In the genomic region with DNA sequence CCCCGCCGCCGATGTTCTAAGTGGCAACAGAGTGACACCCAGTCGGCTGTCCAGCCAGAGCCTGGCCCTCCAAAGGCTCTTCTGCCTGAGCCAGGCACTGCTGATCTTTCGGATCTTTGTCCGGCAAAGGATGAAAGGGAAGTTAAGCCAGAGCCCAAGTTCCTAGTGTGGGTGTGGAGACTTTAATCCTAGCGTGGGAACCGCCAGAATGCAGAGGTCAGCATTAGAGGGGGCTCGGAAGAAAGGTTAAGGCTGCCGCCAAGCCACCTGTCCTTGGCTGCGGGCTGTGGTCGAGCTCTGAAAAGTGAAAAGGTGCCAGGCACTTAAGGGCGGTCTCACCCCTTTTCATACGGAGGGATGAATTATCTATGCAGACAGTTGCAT, we compare ENCODE assay signal across 8 mouse cellular contexts. TPM values are rescaled to one million over a fixed set of nuclear protein-coding genes. Genes with fewer than 3 reads are reported as not detected.
A peak's percentile ranks its signal among the peaks of the same experiment; 100 is the strongest.
DNase-seq lines count a peak whose midpoint lies in the region; ATAC-seq and TF ChIP-seq lines count a peak whose summit lies in the region.

No protein-coding gene starts in this region.

- intact Hi-C loops in left cerebral cortex, postnatal 4 days (cut with DNase I) = no loop called here
- intact Hi-C loops in gastrocnemius, postnatal 36 days (cut with DNase I) = no loop called here

- peak overlapping the region; percentile 80 for H3K4me3 ChIP-seq in cortical plate, adult 2 months (ENCODE audit: insufficient read depth, low read length)

- no peak for TF ChIP-seq POLR2A in cortical plate, adult 2 months (IDR thresholded peaks at IDR 0.05; ENCODE audit: extremely low read depth, insufficient read depth, low read length)

- no peak for TF ChIP-seq CTCF in cortical plate, adult 2 months (IDR thresholded peaks at IDR 0.05; ENCODE audit: extremely low read depth, insufficient read depth, low read length)

- H3K4me1 ChIP-seq in cortical plate, adult 2 months (ENCODE audit: control insufficient read depth, insufficient read depth, low read length) = no peaks in the 10 kb centered on the region

- peak; percentile 11 for DNase-seq in left cerebral cortex, postnatal 4 days
- DNase-seq in left cerebral cortex, adult 9 months (ENCODE audit: low spot score in 2 of 2) = no peak
- DNase-seq in layer of hippocampus, postnatal 14 days (ENCODE audit: low spot score in 2 of 2) = no peak
- DNase-seq in gastrocnemius, postnatal 36 days = no peak
- no peak for DNase-seq in left cerebral cortex, adult 11 months (ENCODE audit: low spot score)

- H3K27ac ChIP-seq in cortical plate, adult 2 months (ENCODE audit: insufficient read depth, low read length) = no peak overlapping the region

- peak; percentile 17 to 43; a peak in 3 of 4 replicates for ATAC-seq in hematopoietic stem cell, adult 5-6 weeks (replicated peaks in 1 of 2; ENCODE audit: insufficient read depth in 1 of 2, low FRiP score in 2 of 2, low TSS enrichment in 1 of 2, low read depth in 1 of 2, poor library complexity in 2 of 2, severe bottlenecking in 2 of 2)
- peak; percentile 27 for ATAC-seq in megakaryocyte-erythroid progenitor cell, adult 5-6 weeks (replicated peaks; ENCODE audit: low FRiP score, low TSS enrichment, poor library complexity, severe bottlenecking)

RNA-seq across cellular contexts. Expression of a gene that starts 5.5 kb away (rescaled TPM):
- total RNA-seq in left cerebral cortex, postnatal 4 days (2021) = not detected
- polyA plus RNA-seq in cortical plate, adult 2 months (2012; rRNA removed) = not detected in 2 replicates
- 20.1 and 25.7 TPM in 2 replicates for total RNA-seq in hematopoietic stem cell, adult 5-6 weeks (2017)
- 7.6 and 11.2 TPM in 2 replicates for total RNA-seq in megakaryocyte-erythroid progenitor cell, adult 5-6 weeks (2014; fragmentation: Nextera tagmentation)
- total RNA-seq in megakaryocyte-erythroid progenitor cell, adult 5-6 weeks (2017) = 24.2 and 30.5 TPM in 2 replicates
- total RNA-seq in layer of hippocampus, postnatal 14 days (2021) = not detected
- total RNA-seq in gastrocnemius, postnatal 36 days (2021) = not detected

RNA-seq across cellular contexts. Expression of a gene that starts 28.7 kb away (rescaled TPM):
- 100 to 1,000 TPM in 1 of 2 experiments, 10 to 100 TPM in 1; 98.4 to 108 TPM for total RNA-seq in left cerebral cortex, postnatal 4 days (2021)
- polyA plus RNA-seq in cortical plate, adult 2 months (2012; rRNA removed) = 70.9 and 71.7 TPM in 2 replicates
- 33.8 and 35.0 TPM in 2 replicates for total RNA-seq in hematopoietic stem cell, adult 5-6 weeks (2017)
- total RNA-seq in megakaryocyte-erythroid progenitor cell, adult 5-6 weeks (2014; fragmentation: Nextera tagmentation) = 49.3 and 51.4 TPM in 2 replicates
- 55.4 and 73.2 TPM in 2 replicates for total RNA-seq in megakaryocyte-erythroid progenitor cell, adult 5-6 weeks (2017)
- total RNA-seq in layer of hippocampus, postnatal 14 days (2021) = 100 to 1,000 TPM in 1 of 2 experiments, 10 to 100 TPM in 1; 96.8 to 107 TPM
- 10 to 100 TPM; 41.0 to 41.4 TPM for total RNA-seq in gastrocnemius, postnatal 36 days (2021)

RNA-seq across cellular contexts. Expression of a gene that starts 30.1 kb away (rescaled TPM):
- total RNA-seq in left cerebral cortex, postnatal 4 days (2021) = 10 to 100 TPM; 21.3 to 21.6 TPM
- 13.0 and 13.4 TPM in 2 replicates for polyA plus RNA-seq in cortical plate, adult 2 months (2012; rRNA removed)
- 15.7 and 17.2 TPM in 2 replicates for total RNA-seq in hematopoietic stem cell, adult 5-6 weeks (2017)
- 7.0 and 8.3 TPM in 2 replicates for total RNA-seq in megakaryocyte-erythroid progenitor cell, adult 5-6 weeks (2014; fragmentation: Nextera tagmentation)
- total RNA-seq in megakaryocyte-erythroid progenitor cell, adult 5-6 weeks (2017) = 10.9 and 15.5 TPM in 2 replicates
- total RNA-seq in layer of hippocampus, postnatal 14 days (2021) = 10 to 100 TPM; 23.2 to 24.5 TPM
- 10 to 100 TPM; 11.0 to 12.2 TPM for total RNA-seq in gastrocnemius, postnatal 36 days (2021)

RNA-seq across cellular contexts. Expression of a gene that starts 30.5 kb away (rescaled TPM):
- under 1 TPM in 1 of 2 experiments, not detected in 1; 0.14 TPM for total RNA-seq in left cerebral cortex, postnatal 4 days (2021)
- polyA plus RNA-seq in cortical plate, adult 2 months (2012; rRNA removed) = 6.0 and 7.5 TPM in 2 replicates
- not detected in 2 replicates for total RNA-seq in hematopoietic stem cell, adult 5-6 weeks (2017)
- not detected in 2 replicates for total RNA-seq in megakaryocyte-erythroid progenitor cell, adult 5-6 weeks (2014; fragmentation: Nextera tagmentation)
- total RNA-seq in megakaryocyte-erythroid progenitor cell, adult 5-6 weeks (2017) = not detected in 2 replicates
- 1 to 10 TPM; 1.5 to 2.1 TPM for total RNA-seq in layer of hippocampus, postnatal 14 days (2021)
- total RNA-seq in gastrocnemius, postnatal 36 days (2021) = under 1 TPM; 0.12 to 0.69 TPM

RNA-seq across cellular contexts. Expression of a gene that starts 32.8 kb away (rescaled TPM):
- 10 to 100 TPM; 31.0 to 32.8 TPM for total RNA-seq in left cerebral cortex, postnatal 4 days (2021)
- 14.7 and 15.8 TPM in 2 replicates for polyA plus RNA-seq in cortical plate, adult 2 months (2012; rRNA removed)
- total RNA-seq in hematopoietic stem cell, adult 5-6 weeks (2017) = 19.0 and 27.2 TPM in 2 replicates
- total RNA-seq in megakaryocyte-erythroid progenitor cell, adult 5-6 weeks (2014; fragmentation: Nextera tagmentation) = 11.4 and 12.2 TPM in 2 replicates
- total RNA-seq in megakaryocyte-erythroid progenitor cell, adult 5-6 weeks (2017) = 13.9 and 18.6 TPM in 2 replicates
- 10 to 100 TPM; 26.9 to 30.3 TPM for total RNA-seq in layer of hippocampus, postnatal 14 days (2021)
- total RNA-seq in gastrocnemius, postnatal 36 days (2021) = 100 to 1,000 TPM; 101 to 105 TPM

Comparison
In these comparisons a context has a peak if more than half of its experiments do, and no peak if none do; other contexts are left out.
1. RNA of a gene that starts 5.5 kb away (total RNA-seq): 7.6 to 30.5 TPM in megakaryocyte-erythroid progenitor cell, adult 5-6 weeks and 20.1 to 25.7 TPM in hematopoietic stem cell, adult 5-6 weeks; not detected in left cerebral cortex, postnatal 4 days, not detected in layer of hippocampus, postnatal 14 days and not detected in gastrocnemius, postnatal 36 days; every median in the first group is over 4 times any median in the second.